Mouse (Mus musculus) ES-Bruce4 (cell line): Measurements from ENCODE around the gene Thsd7b.

Source experiments
- CTCF ChIP-seq: IDR thresholded peaks from one replicate; pipeline ENCODE4 v1.8.1; 2011; ENCODE audit warnings: low read depth, low read length
- EP300 ChIP-seq: IDR thresholded peaks from 2 replicates; pipeline ENCODE4 v1.6.1; 2011; ENCODE audit warnings: low read depth, low read length; ENCODE audit not compliant: insufficient read depth
- POLR2A ChIP-seq: IDR thresholded peaks from one replicate; pipeline ENCODE4 v1.8.1; 2011; ENCODE audit warnings: low read length; ENCODE audit not compliant: insufficient read depth

DNA sequence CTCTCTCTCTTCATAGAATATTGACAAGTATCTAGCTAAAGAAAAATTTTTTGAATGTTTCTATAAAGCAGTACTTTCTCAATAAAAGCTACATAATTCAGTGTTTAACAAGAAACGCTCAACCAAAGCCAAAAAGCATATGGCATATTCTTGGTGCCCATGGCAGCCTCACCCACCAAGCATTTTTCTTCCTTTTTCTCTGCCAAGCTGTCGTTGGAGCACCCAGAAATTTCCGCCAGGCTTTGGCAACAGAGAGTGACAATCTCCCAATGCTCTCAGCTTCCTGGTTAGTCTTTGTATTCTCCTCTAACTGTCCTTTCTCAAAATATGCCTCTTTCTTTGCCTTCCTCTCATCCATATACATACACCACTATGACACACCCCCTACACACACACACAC is 857.8 kb downstream of the Thsd7b start:
- TF ChIP-seq EP300 (no peak), CTCF (no peak), POLR2A (no peak)
